Mouse (Mus musculus) frontal cortex, adult (tissue): ENCODE measurements around the gene Magi1.

ENCODE experiments used
- ATAC-seq: cut with Nextera tagmentation; 2 replicates; pipeline ENCODE4 v1.9.2; 2017; ENCODE audit warnings: mild to moderate bottlenecking, moderate library complexity, mixed read lengths; ENCODE audit not compliant: low TSS enrichment

Gene Magi1

DNA sequence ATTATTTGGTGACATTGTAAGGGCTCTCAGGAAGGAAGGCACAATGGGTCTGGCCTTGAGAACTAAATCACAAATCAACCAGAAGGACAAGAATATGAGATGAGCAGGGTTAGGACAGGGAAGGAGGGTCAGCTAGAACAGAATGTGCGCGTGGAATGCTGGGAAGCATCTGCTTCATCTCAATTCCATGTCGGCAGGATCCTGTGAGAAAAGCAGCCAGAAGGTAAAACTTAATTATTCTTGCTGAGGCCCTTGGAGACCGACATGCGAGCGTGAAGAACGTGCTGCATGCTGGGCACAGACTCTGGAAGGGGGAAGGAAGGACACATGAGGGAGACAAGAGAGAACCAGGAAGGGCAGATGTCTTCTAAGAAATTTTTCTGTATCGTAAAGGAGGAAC lies 302.5 kb downstream of the Magi1 start:
- ATAC-seq = no peak

DNA sequence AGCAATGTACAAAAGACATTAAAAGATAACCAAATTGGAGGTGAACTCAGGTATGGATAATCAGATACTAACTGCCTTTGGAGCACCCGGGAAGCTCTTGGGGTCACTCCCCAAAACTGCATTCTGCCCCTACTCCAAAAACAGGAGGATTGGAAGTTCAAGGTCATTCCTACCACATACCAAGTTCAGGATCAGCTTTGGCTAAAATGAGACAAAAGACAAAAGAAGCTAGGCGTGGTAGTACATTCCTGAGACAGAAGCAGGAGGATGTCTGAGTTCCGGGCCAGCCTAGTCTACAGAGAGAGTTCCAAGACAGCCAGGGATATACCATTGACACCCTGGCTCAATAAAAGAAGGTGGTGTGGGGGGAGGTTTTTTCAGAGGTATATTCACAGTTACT lies 304.5 kb downstream of the Magi1 start:
- ATAC-seq = no peak

DNA sequence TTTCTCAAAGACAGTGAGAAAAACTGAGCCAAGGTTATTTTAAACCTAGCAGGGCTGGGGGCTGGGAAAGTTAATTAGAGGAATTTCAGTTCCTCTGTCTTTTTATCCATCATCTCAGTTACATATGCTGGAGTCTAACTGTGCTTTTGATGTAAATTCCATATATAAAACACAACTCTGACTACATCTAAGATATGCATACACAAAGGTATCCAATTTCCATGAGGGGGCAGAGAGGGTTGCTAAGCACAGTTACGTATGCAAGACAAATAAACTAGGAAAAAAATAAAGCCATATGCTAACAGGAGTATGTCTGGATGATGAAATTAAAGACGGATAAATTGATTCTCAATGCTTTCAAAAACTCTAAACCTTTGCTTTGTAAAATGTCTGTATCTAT lies 315.0 kb downstream of the Magi1 start:
- ATAC-seq = peak; percentile 80

DNA sequence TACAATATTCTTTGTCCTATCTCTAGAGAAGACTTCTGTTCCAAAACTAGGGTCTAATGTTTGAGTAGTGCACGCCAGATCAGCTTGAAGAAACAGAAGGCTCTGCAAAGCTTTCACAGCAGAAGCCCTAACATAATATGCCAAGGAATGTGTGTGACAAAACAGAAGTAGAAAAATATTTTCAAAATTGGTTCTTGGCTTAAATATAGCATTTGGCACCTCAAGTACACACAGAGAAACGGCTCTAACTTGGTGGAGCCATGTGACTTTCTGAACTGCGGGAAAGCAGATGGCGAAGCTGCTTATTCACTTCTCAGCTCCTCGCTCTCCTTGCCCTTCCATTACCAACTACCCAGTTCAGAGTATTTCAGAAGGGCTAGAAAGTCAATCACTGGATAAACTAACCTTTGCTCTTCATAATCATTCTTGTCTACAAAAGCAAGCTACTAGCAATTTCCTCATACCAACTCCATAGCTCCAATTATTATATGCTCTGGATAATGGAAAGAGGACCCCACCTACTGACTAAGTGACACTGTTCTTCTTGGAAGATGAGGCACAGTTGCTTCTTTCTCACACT lies 320.9 kb downstream of the Magi1 start:
- ATAC-seq = peak; percentile 97

DNA sequence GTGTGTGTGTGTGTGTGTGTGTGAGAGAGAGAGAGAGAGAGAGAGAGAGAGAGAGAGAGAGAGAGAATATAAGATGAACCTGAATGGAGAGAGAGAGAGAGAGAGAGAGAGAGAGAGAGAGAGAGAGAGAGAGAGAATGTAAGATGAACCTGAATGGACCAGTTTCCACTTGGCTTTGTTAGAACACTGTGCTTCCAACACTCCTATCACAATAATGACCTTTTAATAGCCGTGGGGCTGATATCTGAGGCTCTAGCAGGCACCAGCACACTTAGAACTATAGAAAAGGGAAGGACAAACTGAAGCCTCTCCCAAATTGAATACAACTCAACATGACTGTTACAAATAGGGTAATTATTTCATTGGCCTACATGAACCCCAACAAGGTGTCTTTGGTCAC lies 321.9 kb downstream of the Magi1 start:
- no peak for ATAC-seq

DNA sequence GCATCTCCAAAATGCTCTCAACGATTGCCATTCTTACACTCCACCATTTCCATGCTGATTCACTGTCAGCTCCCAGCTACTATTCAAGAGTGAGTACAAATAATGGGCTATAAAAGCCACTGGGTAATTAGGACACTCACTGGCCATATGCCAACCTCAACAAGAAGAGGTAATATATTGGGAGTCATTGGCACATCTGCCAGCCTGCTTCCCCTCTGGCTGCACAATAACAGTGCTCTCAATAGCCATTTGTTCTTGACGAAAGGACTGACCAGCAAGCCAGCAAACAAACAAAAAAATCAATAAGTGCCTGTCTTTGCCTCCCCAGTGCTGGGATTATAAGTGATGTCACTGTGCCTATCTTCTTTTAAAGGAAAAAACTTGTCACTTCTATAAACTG lies 326.5 kb downstream of the Magi1 start:
- ATAC-seq = 0 out of 2 replicates have a peak, but pooled peaks have one; percentile 50

DNA sequence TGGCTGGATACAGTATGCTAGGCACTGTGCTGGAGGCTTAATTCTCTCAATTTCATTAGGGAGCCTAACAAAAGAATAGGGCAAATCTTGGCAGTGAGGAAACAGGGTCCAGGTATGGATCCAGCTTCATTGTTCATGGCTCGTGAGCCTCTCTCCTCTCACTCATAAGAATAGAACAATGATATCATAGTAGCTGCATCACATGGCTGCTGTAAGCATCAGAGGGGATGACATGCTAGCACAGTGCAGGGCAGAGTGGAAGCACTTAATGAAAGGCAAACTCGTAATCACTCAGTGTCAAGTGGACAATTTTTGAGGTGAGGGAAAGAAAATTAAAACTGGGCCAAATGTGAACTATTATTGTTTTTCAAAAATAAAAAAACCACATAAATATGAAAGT lies 337.1 kb downstream of the Magi1 start:
- no peak for ATAC-seq

DNA sequence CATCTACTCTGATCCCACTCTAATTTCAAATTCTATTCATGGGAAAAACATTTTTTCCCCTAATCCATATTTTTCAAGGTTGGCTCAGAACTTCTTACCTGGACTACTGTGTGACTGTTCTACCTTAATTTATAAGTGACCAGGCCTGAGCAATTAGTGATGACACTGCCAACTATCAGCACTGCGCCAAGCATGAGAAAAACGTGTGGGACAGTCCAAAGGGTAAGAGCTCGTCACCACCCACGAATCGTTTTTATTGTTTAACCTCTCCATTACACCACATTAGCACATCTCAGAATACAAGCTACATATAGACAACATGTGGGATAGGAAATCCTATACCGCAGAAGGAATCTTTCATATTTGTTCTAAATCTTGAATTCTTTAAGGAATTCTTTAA lies 347.4 kb downstream of the Magi1 start:
- no peak for ATAC-seq

DNA sequence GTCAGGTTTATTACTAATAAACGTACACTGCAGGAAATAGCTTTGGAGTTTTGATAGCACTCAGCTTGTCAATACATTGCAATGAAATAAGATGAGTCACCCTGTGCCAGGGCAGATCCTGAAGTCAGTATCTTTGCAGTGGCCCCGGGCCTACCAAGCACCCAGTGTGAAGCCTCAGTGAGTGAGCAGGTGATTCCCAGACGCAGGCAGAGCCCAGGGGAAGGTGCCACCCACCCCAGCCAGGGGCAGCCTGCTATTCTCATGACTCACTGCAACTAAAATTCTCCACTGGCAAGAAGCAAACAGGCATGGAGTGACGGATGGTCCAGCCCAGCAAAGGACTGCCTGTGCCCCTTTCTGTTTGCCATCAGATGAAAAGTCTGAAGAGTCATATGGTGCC lies 347.9 kb downstream of the Magi1 start:
- ATAC-seq = no peak

DNA sequence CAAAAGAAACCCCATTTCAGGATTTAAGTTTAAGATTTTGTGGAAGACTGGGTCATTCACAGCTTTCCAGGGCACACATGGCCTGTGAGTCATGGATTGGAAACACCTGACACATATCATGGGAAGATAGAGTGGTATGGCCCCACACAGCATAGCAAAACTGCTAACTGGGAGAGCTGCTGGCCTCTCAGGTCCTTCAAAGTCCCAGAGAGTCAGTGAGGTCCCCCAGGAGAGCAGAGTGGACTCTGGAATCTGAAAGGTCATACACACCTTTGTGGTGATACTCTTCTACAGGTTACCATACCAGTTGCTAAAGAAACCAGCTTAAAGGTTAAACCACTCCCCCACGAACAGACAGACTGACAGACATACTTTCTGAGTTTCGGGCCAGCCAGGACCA lies 349.0 kb downstream of the Magi1 start:
- no peak for ATAC-seq

DNA sequence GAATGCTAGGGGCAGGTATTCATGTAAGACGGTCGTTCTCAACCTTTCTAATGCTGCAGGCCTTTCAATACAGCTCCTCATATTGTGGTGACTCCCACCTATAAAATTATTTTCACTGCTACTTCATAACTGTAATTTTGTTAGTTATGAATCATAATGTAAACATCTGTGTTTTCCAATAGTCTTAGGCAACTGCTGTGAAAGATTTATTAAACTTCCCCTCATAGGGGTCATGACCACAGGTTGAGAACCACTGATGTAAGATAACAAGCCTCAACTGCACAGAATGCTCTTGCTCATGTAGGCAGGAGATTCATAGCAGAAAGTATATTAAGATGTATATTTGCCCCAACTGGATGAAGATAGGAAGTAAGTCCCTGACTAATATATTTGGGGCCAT lies 359.1 kb downstream of the Magi1 start:
- no peak for ATAC-seq

DNA sequence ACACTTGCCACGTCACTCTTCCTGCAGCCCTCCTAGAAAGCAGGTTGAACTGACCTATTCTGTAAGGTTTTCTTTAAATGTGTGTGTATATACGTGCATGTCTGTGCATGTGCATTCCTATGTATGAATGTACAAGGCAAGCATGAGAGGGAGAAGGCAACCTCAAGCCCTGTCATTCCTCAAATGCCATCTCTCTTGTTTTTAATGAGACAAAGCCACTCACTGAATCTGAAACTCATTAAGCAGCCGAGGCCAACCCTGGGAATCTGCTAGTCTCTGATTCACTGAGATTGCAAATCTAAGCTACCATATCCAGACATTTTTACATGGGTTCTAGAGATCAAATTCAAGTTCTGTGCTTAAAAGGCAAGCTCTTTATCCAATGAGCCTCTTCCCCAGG lies 359.7 kb downstream of the Magi1 start:
- ATAC-seq = no peak

DNA sequence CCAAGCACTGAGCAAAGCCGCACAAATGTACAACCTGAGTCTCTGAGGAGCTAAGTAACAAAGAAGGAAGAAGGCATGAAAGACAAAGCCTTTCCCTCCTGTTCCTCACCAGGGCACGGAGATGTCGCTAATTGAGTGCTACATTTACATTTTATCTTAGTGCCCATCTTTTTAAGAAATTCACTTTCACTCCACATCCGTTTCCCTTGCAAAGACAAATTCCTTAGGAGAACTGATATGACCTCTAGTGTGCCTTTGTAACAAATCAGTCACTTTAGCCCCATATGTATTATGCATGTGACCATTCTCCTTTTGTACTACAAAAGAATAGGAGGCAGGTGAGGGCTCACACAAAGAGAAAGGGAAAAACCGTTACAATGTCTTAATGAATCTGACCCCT lies 360.4 kb downstream of the Magi1 start:
- ATAC-seq = no peak

DNA sequence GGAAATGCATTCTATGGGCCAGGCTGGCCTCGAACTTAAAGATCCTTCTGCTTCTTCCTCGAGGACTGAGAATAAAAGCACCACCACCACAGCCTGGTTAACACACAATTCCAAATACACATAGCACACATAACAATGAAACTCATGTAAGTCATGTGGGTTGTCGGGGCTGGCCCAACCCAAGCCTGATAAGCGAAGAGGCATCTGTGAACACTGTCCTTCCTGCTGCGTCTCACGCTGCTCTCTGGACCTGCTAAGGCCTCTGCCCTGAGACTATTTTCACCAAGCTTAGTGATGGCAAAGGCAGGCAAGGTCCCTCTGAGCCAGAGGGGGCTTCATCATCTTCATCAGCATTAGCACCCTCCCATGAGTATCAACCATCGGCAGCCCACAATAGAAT lies 360.8 kb downstream of the Magi1 start:
- no peak for ATAC-seq

DNA sequence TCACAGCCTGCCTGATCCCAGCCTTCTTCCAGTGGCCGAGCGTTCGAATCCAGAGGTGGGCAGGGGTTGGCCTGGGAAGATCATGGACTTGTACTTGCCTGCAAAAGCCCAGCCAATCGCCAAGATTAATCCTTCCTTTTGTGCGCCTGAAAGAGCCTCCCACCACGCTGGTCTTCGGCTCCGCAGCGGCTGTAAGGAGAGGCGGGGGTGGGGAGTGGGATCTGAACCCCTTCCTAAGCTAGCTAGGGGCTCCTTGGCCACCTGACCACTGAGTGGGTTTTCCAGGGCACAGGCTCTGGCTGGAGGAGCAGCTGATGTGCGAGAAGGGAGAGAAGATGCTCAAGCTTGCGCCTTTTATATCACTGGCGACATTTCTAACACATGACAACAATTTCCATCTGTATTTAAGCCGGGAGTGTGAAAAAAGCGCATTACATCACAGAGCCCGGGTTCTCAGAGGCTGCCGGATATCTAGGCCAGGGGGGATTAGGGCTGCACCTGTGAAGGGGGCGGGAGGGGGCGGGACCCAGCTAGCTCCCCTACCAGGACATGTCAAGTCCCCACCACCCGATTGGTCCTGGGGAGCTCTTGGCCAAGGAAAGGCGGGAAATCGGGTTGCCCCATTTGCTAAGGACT lies 370.4 kb downstream of the Magi1 start:
- peak; percentile 50 for ATAC-seq

DNA sequence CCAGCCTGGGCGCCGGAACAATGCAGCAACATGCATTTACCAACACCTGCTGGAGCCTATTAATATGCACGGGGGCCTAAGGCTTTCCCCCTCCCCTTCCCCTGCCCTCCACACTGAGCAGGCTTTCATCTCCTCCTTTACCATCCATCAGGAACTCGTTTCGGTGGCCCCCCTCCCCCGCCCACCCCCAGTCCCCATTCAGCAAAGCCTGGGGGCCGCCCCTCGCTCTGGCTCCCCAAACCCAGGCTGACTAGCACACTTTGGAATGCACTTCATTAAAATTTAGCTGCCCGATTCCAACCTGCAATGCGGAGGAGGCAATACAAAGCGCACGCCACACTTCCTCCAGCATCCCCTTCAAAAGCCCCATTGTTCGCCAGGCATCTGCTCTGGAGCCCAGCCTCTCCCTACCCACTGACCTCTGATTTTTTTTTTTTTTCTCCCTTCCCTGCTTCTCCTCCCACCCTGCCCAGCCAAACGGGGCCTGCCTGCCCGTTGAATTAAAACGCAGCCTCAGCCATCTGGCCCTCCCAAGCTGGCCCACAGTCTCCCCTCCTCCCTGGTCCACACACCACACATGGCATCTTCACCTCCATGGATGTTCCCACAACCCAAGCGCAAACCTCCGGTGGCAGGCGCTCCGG lies 371.0 kb downstream of the Magi1 start:
- peak; percentile 58 for ATAC-seq

DNA sequence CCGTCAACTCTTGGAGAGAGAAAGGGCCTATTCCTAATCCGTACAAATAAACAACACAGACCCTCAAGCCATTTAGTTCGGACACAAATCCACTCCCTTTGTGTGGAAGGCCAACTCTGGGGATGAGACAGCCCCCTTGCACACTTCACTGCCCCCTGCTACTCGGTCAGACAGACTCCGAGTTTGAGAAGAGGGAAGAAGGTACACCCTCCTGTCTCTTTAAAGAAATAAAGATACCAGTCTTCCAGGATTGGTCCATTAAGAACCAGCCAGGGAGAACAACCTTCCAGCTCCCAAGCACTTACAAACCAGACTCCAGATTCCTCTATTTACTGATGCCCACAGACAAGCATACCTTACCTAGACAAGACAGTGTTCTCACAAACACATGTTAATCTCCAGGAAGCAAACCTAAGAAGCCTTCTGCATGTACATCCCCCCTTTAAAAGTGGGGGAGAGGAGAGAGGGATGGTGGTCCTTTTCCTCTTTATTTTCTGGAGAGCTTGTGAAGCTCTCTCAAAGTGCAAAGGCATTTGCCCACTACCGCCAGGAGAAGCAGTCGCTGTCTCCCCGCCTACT lies 371.6 kb downstream of the Magi1 start:
- peak; percentile 56 for ATAC-seq

DNA sequence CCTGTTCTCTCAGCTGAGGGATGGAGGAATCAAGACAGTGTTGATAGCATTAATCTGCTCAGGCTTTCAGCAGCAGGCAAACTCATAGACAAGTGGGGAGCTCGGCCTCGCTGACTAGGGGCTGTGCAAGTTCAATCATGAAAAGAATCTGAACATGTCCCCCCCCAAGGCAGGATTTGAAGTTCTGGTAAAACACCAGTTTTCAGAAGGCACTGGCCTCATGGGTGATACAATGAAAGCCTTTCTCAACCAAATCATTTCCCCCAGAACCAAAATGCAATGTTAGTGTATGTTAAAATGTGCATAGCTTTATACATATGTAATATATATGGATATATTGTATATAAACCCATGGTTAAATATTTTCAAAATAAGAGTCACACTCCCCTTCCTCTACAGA lies 372.3 kb downstream of the Magi1 start:
- no peak for ATAC-seq

DNA sequence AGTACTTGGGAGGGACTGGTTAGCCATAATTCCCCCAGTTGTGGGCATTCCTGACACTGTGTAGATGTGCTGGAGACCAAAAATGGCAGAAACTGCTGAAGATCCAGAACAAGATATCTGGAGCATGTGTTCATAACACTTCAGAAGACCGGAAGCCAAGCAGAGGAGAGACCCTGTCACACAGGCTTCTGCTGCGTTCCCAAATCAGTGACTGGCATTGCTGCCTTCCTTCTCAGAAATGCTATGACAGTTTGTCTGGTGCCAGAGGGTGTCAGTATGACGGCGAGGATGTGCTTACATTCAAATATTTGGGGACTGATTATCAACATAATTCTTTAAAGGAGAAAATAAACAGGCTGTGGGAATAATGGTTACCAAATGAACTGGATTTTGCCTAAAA lies 373.7 kb downstream of the Magi1 start:
- no peak for ATAC-seq

DNA sequence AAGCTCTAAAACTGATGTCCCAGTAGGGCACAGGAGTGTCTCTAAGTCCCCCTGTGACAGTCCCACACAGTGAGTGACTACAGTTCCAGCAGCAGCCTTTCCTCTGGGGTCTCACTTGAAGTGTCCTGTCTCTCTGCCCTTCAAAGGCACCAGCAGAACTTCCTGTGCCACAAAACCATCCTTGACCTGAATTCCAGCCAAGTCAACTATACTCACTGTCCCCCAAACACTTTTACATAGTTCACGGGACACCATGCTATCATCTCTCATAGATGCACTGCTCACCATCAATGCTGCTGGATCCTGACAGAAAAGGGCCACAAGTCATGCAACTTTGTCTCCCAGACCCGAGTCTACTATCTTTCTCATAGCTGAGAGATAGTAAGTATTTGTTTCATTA lies 378.7 kb downstream of the Magi1 start:
- no peak for ATAC-seq

DNA sequence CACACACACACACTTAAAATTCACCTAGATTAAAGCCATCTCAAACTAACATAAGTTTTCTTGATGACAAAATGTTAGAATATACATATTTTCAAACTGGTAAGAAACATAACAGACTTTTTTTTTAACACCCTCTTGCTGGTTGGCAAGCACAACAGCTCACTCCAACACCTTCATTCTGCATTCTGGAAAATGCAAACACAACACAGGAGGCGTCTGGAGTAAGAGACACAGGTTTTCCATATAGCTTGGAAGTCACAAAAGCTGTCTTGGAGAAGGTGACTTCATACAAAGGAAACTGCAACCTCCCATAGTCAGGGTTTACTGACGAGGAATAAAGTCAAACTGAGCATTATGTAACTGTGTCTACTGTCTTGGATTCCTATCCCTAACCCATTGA lies 381.5 kb downstream of the Magi1 start:
- ATAC-seq = peak; percentile 79

DNA sequence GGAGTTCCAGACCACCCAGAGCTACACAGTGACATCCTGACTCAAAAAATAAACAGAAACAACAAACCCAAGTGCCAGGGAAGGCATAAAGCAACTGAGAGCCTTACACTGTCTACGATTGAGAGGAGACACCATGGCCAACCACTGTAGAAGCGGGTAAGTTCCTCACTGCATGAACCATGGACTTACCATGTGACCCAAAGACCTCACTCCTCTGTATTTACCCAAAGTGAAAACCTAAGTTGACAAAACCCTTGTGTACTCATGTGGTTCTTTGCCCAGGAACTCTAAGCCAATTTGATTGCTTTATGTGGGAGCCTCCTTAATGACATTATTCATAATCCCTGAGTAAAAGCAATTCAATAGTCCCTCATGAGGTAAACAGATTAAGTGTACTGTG lies 382.3 kb downstream of the Magi1 start:
- no peak for ATAC-seq

DNA sequence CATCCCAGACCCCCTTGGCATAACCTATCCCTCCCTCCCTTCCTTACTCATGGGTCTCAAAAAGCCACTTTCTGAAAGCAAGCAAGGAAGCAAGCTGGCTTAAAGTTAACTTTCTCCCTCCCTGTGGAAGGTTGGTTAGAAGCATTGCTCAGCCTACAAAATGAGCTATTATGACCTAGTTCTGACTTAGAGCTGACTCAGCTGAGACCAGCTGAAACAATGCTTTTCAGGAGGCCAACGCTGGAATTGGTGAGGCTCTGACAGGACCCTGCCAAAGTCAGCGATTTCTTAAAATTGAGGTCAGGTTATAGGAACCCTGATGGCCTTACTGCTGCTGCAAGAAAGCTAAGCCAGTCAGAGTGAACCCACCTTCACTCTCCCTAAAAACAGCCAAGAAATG lies 386.2 kb downstream of the Magi1 start:
- peak; percentile 46; the same call in 1 of the 2 replicates for ATAC-seq
